Mouse (Mus musculus): ENCODE results near the gene Sema3e. TPM values are rescaled to one million over a fixed set of nuclear protein-coding genes. Genes with fewer than 3 reads are reported as not detected.

The Sema3e gene
- polyA plus RNA-seq, 1 experiment: 1.1 TPM

GRCm38 (mm10) chr5:14107365-14107764, 82.3 kb downstream of the Sema3e start:
- no peak overlapping the region for H3K4me3 ChIP-seq (ENCODE audit: insufficient read depth, low read depth, low read length)
- no peak overlapping the region for H3K27ac ChIP-seq (ENCODE audit: insufficient read depth, low read depth, low read length)
- no peaks in the 10 kb centered on the region for H3K4me1 ChIP-seq (ENCODE audit: control insufficient read depth, insufficient read depth, low read length)
- H3K27me3 ChIP-seq (replicated peaks; ENCODE audit: control insufficient read depth, insufficient read depth, low read length): no peaks in the 10 kb centered on the region
- H3K36me3 ChIP-seq (ENCODE audit: control insufficient read depth, insufficient read depth, low read length): no peaks in the 10 kb centered on the region
- 83% methylated on average over 4 of the region's 4 CpGs for WGBS
- DNase-seq: no peak
- TF ChIP-seq CTCF (conservative IDR thresholded peaks at IDR 0.05; ENCODE audit: insufficient read depth, insufficient read length, low read depth, low read length): no peak
- TF ChIP-seq POLR2A (IDR thresholded peaks at IDR 0.05; ENCODE audit: low read depth, low read length): no peak

- peak; percentile 7 for DNase-seq
- 79% methylated on average over 4 of the region's 4 CpGs for WGBS
- TF ChIP-seq POLR2A (IDR thresholded peaks at IDR 0.05; ENCODE audit: low read depth, low read length): no peak
- no peak for TF ChIP-seq CTCF (conservative IDR thresholded peaks at IDR 0.05; ENCODE audit: insufficient read depth, insufficient read length, low read depth, low read length)
Measured at GRCm38 (mm10) chr5:14109001-14109400, 83.9 kb downstream of the Sema3e start.

GRCm38 (mm10) chr5:14111401-14111800, 86.3 kb downstream of the Sema3e start:
- no peak overlapping the region for H3K4me3 ChIP-seq (ENCODE audit: insufficient read depth, low read depth, low read length)
- WGBS: 59% methylated on average over 4 of the region's 4 CpGs
- no peaks in the 10 kb centered on the region for H3K4me1 ChIP-seq (ENCODE audit: control insufficient read depth, insufficient read depth, low read length)
- H3K27ac ChIP-seq (ENCODE audit: insufficient read depth, low read depth, low read length): no peak overlapping the region
- DNase-seq: no peak
- TF ChIP-seq CTCF (conservative IDR thresholded peaks at IDR 0.05; ENCODE audit: insufficient read depth, insufficient read length, low read depth, low read length) (no peak), POLR2A (IDR thresholded peaks at IDR 0.05; ENCODE audit: low read depth, low read length) (no peak)
- no peaks in the 10 kb centered on the region for H3K36me3 ChIP-seq (ENCODE audit: control insufficient read depth, insufficient read depth, low read length)
- H3K27me3 ChIP-seq (replicated peaks; ENCODE audit: control insufficient read depth, insufficient read depth, low read length): no peaks in the 10 kb centered on the region

More at GRCm38 (mm10) chr5:14109001-14109400, 83.9 kb downstream of the Sema3e start:
- Histone ChIP-seq H3K4me1 (ENCODE audit: control insufficient read depth, insufficient read depth, low read length) (no peaks in the 10 kb centered on the region), H3K4me3 (ENCODE audit: insufficient read depth, low read depth, low read length) (no peak overlapping the region), H3K36me3 (ENCODE audit: control insufficient read depth, insufficient read depth, low read length) (no peaks in the 10 kb centered on the region), H3K27me3 (replicated peaks; ENCODE audit: control insufficient read depth, insufficient read depth, low read length) (no peaks in the 10 kb centered on the region), H3K27ac (ENCODE audit: insufficient read depth, low read depth, low read length) (no peak overlapping the region)

GRCm38 (mm10) chr5:14121902-14122301, 96.8 kb downstream of the Sema3e start:
- H3K27me3 ChIP-seq (replicated peaks; ENCODE audit: control insufficient read depth, insufficient read depth, low read length): no peaks in the 10 kb centered on the region; the same call in 1 of the 2 replicates
- no peaks in the 10 kb centered on the region for H3K36me3 ChIP-seq (ENCODE audit: control insufficient read depth, insufficient read depth, low read length)
- TF ChIP-seq CTCF (conservative IDR thresholded peaks at IDR 0.05; ENCODE audit: insufficient read depth, insufficient read length, low read depth, low read length) (no peak), POLR2A (IDR thresholded peaks at IDR 0.05; ENCODE audit: low read depth, low read length) (no peak)
- no peak overlapping the region for H3K4me3 ChIP-seq (ENCODE audit: insufficient read depth, low read depth, low read length)
- H3K4me1 ChIP-seq (ENCODE audit: control insufficient read depth, insufficient read depth, low read length): no peaks in the 10 kb centered on the region
- WGBS: 78% methylated on average over 5 of the region's 5 CpGs
- no peak for DNase-seq
- H3K27ac ChIP-seq (ENCODE audit: insufficient read depth, low read depth, low read length): no peak overlapping the region

GRCm38 (mm10) chr5:14126591-14126990, 101.5 kb downstream of the Sema3e start:
- Histone ChIP-seq H3K27ac (ENCODE audit: insufficient read depth, low read depth, low read length) (no peak overlapping the region), H3K4me3 (ENCODE audit: insufficient read depth, low read depth, low read length) (no peak overlapping the region), H3K36me3 (ENCODE audit: control insufficient read depth, insufficient read depth, low read length) (no peaks in the 10 kb centered on the region), H3K4me1 (ENCODE audit: control insufficient read depth, insufficient read depth, low read length) (no peaks in the 10 kb centered on the region), H3K27me3 (replicated peaks; ENCODE audit: control insufficient read depth, insufficient read depth, low read length) (no peaks in the 10 kb centered on the region)
- 60% methylated on average over 1 of the region's 1 CpGs for WGBS
- DNase-seq: no peak
- no peak for TF ChIP-seq POLR2A (IDR thresholded peaks at IDR 0.05; ENCODE audit: low read depth, low read length)
- no peak for TF ChIP-seq CTCF (conservative IDR thresholded peaks at IDR 0.05; ENCODE audit: insufficient read depth, insufficient read length, low read depth, low read length)

GRCm38 (mm10) chr5:14135929-14136328, 110.9 kb downstream of the Sema3e start:
- Histone ChIP-seq H3K36me3 (ENCODE audit: control insufficient read depth, insufficient read depth, low read length) (no peaks in the 10 kb centered on the region), H3K27ac (ENCODE audit: insufficient read depth, low read depth, low read length) (no peak overlapping the region), H3K27me3 (replicated peaks; ENCODE audit: control insufficient read depth, insufficient read depth, low read length) (no peaks in the 10 kb centered on the region), H3K4me1 (ENCODE audit: control insufficient read depth, insufficient read depth, low read length) (no peaks in the 10 kb centered on the region), H3K4me3 (ENCODE audit: insufficient read depth, low read depth, low read length) (no peak overlapping the region)
- TF ChIP-seq CTCF (conservative IDR thresholded peaks at IDR 0.05; ENCODE audit: insufficient read depth, insufficient read length, low read depth, low read length): no peak
- TF ChIP-seq POLR2A (IDR thresholded peaks at IDR 0.05; ENCODE audit: low read depth, low read length): no peak
- DNase-seq: no peak
- 75% methylated on average over 8 of the region's 8 CpGs for WGBS

GRCm38 (mm10) chr5:14138725-14139124, 113.6 kb downstream of the Sema3e start:
- 97% methylated on average over 1 of the region's 1 CpGs for WGBS
- DNase-seq: no peak
- H3K27me3 ChIP-seq (replicated peaks; ENCODE audit: control insufficient read depth, insufficient read depth, low read length): no peaks in the 10 kb centered on the region
- H3K27ac ChIP-seq (ENCODE audit: insufficient read depth, low read depth, low read length): no peak overlapping the region
- H3K4me1 ChIP-seq (ENCODE audit: control insufficient read depth, insufficient read depth, low read length): no peaks in the 10 kb centered on the region
- no peaks in the 10 kb centered on the region for H3K36me3 ChIP-seq (ENCODE audit: control insufficient read depth, insufficient read depth, low read length)
- TF ChIP-seq CTCF (conservative IDR thresholded peaks at IDR 0.05; ENCODE audit: insufficient read depth, insufficient read length, low read depth, low read length) (no peak), POLR2A (IDR thresholded peaks at IDR 0.05; ENCODE audit: low read depth, low read length) (no peak)
- H3K4me3 ChIP-seq (ENCODE audit: insufficient read depth, low read depth, low read length): no peak overlapping the region

Measured in kidney, adult 2 months (tissue).